Mouse (Mus musculus) monocyte, adult 5-6 weeks (primary cell): ENCODE measurements around the gene Wbp2. TPM values are rescaled to one million over a fixed set of nuclear protein-coding genes. Genes with fewer than 3 reads are reported as not detected.

ENCODE experiments used
- ATAC-seq: fragments of 153-309, 156-312 bp; replicated peaks from 2 replicates; pipeline ENCODE4 v1.8.0; 2017; ENCODE audit warnings: mild to moderate bottlenecking; ENCODE audit not compliant: low TSS enrichment, insufficient number of reproducible peaks, severe bottlenecking, poor library complexity, low FRiP score
- total RNA-seq: library from RNA; stranded (forward); fragments of 200-1000, 200-491, 200-594 nt; gene quantifications from 3 replicates; pipeline ENCODE4 v1.2.3, GENCODE M21; 2017

The Wbp2 gene
- total RNA-seq, 1 experiment from 2014 or later, result 59.0 TPM

DNA sequence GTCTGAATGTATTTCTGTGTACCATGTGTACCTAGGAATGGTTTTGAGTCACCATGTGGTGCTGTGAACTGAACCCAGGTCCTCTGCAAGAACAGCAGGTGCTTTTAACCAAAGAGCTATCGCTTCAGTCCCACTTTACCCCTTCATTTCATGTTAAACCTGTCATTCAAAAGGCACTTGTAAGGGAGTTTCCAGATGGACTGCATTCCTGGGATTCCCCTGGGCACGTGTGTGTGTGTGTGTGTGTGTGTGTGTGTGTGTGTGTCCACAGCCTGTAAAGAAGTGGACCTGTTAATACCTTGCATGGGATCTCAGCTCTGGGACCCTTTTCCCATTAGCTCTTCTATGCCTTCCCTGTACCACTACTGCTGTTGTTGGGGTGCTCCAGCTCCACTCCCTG, 37.2 kb downstream of the Wbp2 start:
- no peak for ATAC-seq

- no peak for ATAC-seq
These were observed 41.6 kb downstream of the Wbp2 start for GRCm38 (mm10) chr11:116045173-116045572.

- ATAC-seq, result no peak
These were observed 43.5 kb downstream of the Wbp2 start for GRCm38 (mm10) chr11:116043286-116043685.

DNA sequence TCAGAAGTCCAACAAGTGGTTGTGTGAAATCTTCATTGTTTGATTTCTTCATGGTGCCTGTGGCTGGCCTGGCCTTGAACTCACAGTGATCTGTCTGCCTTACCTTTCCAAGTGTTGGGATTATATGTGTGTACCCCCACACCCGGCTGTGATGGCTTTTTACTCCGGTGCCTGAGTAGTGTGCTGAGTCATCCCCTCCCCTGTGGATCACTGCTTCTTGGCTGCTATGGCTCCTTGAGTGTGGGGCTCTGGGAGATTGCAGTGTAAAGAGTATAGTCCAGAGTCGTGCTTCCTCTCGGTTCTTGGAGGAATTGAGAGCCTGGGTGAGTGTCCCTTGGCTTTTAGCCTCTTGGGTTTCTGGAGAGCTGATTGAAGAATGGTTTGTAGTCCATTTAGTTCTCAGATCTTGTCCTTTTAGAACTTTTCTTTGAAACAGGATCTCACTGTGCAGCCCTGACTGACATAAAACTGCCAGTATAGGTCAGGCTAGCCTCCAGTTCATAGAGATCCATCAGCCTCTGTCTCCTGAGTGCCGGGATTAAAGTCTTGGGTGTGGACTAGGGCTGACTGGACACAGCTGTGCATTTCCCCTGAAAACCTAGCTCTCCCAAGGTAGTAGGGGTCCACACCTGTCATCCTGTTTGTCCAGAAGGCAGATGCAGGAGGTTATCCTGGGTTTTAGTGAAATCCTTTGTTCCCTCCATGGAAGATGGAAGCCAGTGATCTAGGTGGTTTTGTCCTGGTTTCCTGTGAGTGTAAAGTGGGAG, 44.2 kb downstream of the Wbp2 start:
- no peak for ATAC-seq

DNA sequence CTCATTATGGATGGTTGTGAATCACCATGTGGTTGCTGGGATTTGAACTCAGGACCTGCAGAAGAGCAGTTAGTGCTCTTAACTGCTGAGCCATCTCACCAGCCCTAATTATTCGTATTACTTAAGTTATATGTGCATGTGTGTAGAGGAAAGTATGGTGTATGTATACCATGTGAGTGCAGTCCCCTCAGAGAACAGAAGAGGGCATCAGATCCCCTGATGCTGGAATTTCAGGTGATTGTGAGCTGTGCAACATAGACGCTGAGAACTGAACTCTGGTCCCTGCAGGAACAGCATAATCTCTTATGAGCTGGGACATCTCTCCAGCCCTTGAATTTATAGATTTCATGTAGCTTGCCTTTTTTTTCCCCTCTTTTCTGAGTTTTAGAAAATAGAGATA, 45.0 kb downstream of the Wbp2 start:
- ATAC-seq, result no peak

GRCm38 (mm10) chr11:116040593-116040992, 46.2 kb downstream of the Wbp2 start:
- ATAC-seq, result no peak

- no peak for ATAC-seq
These were observed 49.0 kb downstream of the Wbp2 start for GRCm38 (mm10) chr11:116037826-116038225.

GRCm38 (mm10) chr11:116036671-116037070, 50.1 kb downstream of the Wbp2 start:
- no peak for ATAC-seq

DNA sequence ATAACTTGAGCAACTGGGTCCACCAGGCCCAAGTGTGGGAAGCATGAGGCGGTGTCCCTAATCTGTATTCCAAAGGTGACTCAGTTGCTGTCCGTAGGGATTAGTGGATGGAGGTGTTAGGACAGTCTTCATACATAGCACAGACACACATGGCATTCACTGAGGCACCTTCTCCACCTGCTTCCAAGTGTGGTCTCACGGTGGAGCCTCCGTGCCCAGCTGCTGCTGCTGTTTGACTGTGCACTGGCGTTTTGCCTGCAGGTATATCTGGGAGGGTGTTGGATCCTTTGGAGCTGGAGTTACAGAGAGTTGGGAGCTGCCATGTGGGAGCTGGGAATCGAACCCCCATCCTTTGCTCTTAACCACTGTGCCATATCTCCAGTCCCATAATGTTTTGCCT, 52.2 kb downstream of the Wbp2 start:
- ATAC-seq, result no peak

- peak; percentile 52 for ATAC-seq
These were observed 55.6 kb downstream of the Wbp2 start for GRCm38 (mm10) chr11:116030898-116031845.

DNA sequence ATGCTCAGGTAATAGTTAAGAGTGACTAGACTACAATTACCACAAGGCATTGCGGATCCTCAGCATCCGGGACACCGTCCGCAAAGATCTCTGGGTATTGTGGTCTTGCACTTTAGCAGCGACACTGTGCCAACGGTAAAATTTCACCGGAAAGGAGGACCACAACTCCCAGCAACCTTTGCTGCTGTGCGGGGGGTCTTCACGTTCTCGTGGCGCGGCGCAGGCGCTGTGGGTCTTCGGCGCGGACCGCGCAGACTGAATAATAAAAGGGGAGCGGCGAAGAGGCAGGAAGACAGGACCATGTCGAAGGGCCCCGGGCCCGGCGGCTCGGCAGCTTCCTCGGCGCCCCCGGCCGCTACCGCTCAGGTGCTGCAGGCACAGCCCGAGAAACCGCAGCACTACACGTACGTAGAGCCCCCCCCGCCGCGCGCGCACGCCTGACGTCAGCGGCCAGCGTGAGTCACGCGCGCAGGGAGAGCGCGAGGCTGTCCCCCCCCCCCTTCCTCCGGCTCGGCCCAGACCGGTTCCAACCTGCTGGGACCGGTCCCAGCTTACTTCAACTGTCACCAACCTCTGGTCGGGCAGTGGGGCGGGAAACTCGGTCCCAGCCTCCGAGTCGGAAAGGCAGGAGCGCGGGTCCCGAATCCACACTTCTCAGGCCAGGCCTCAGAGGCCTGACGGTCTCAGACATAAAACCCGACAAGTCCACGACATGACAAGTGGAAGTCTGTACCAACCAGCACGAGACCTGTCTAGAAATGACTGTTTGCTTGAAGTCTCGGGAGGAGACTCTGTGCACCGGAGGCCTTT, 56.5 kb downstream of the Wbp2 start, which contains the start of gene Unk:
TSS of gene Unk (plus strand) at position 235 of the 810 bp plus-strand sequence.
- ATAC-seq, result peak; percentile 85

- no peak for ATAC-seq
These were observed 57.5 kb downstream of the Wbp2 start for GRCm38 (mm10) chr11:116029086-116029865.

Other genes with a start within 250 kb of the Wbp2 start
- not detected in 3 replicates for gene Myo15b, start 228.6 kb downstream of the Wbp2 start, total RNA-seq
- gene Smim5, start 187.0 kb downstream of the Wbp2 start, total RNA-seq, result 0.87 to 5.0 TPM (median 0.96 TPM) in 3 replicates
- 0.49 TPM in 1 of 3 replicates, not detected in the others for gene Smim6, start 175.0 kb downstream of the Wbp2 start, total RNA-seq
- gene Sap30bp, start 153.7 kb downstream of the Wbp2 start, total RNA-seq, result 109 to 210 TPM (median 121 TPM) in 3 replicates
- 16.2 to 25.6 TPM (median 23.2 TPM) in 3 replicates for gene Recql5, start 153.5 kb downstream of the Wbp2 start, total RNA-seq
- not detected in 3 replicates for gene Itgb4, start 112.3 kb downstream of the Wbp2 start, total RNA-seq
- gene Galk1, start 74.3 kb downstream of the Wbp2 start, total RNA-seq, result 3.6 to 6.4 TPM (median 5.8 TPM) in 3 replicates
- gene H3f3b, start 59.0 kb downstream of the Wbp2 start, total RNA-seq, result 1,370 to 2,118 TPM (median 2,068 TPM) in 3 replicates
- gene Unk, start 56.7 kb downstream of the Wbp2 start, total RNA-seq, result 8.3 to 18.3 TPM (median 11.6 TPM) in 3 replicates
- 27.7 to 53.1 TPM (median 29.1 TPM) in 3 replicates for gene Unc13d, start 9.0 kb downstream of the Wbp2 start, total RNA-seq
- not detected in 3 replicates for gene Trim47, start 40.2 kb upstream of the Wbp2 start, total RNA-seq
- 13.9 to 23.1 TPM (median 20.1 TPM) in 3 replicates for gene Trim65, start 44.1 kb upstream of the Wbp2 start, total RNA-seq
- gene Mrpl38, start 51.9 kb upstream of the Wbp2 start, total RNA-seq, result 10.7 to 28.4 TPM (median 15.3 TPM) in 3 replicates
- gene Fbf1, start 81.2 kb upstream of the Wbp2 start, total RNA-seq, result 12.9 to 31.1 TPM (median 16.4 TPM) in 3 replicates
- gene Ten1, start 111.9 kb upstream of the Wbp2 start, total RNA-seq, result 27.4 to 31.3 TPM (median 30.8 TPM) in 3 replicates
- gene Acox1, start 112.0 kb upstream of the Wbp2 start, total RNA-seq, result 26.1 to 35.6 TPM (median 28.5 TPM) in 3 replicates
- 0.21 TPM in 1 of 3 replicates, not detected in the others for gene Evpl, start 151.1 kb upstream of the Wbp2 start, total RNA-seq
- gene Srp68, start 187.2 kb upstream of the Wbp2 start, total RNA-seq, result 18.0 to 34.3 TPM (median 25.7 TPM) in 3 replicates
- gene Galr2, start 193.9 kb upstream of the Wbp2 start, total RNA-seq, result not detected in 3 replicates
- 39.7 to 67.5 TPM (median 48.1 TPM) in 3 replicates for gene Exoc7, start 220.2 kb upstream of the Wbp2 start, total RNA-seq
- 0.19 to 0.39 TPM in 2 of 3 replicates, not detected in the other for gene Foxj1, start 248.4 kb upstream of the Wbp2 start, total RNA-seq